Mouse (Mus musculus): ENCODE results near the gene Rps11. TPM values are rescaled to one million over a fixed set of nuclear protein-coding genes. Genes with fewer than 3 reads are reported as not detected.

Rps11 gene
- total and polyA plus RNA-seq, 2 experiments from 2014 or later, result 671 to 1,069 TPM

DNA sequence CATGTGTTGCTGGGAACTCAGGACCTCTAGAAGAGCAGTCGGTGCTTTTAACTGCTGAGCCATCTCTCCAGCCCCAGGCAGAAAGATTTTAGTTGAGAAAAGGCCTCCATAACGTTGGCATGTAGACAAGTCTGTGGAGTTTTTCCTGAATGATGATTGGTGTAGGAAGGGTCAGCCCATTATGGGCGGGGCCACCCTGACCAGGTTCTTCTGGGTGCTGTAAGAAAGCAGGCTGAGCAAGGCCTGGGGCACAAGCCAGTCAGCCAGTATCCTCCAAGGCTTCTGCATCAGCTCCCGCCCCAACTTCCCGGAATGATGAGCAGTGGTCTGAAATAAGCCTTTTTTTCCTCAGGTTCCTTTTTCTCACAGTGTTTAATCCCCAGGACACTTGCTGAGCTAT is 43.2 kb downstream of the Rps11 start:
- no peak for ATAC-seq (ENCODE audit: low FRiP score)
- 44% methylated on average over 5 of the region's 5 CpGs for WGBS

GRCm38 (mm10) chr7:45079856-45080255 is 44.4 kb downstream of the Rps11 start:
- no peaks in the 10 kb centered on the region for H3K27me3 ChIP-seq (ENCODE audit: insufficient read depth, low read length)
- H3K4me3 ChIP-seq (ENCODE audit: low read depth, low read length), result no peak overlapping the region
- H3K36me3 ChIP-seq (ENCODE audit: insufficient read depth, low read length), result peaks cover 18% of the 10 kb centered on the region
- no peak overlapping the region for H3K9ac ChIP-seq (replicated peaks; ENCODE audit: low read length, poor library complexity, severe bottlenecking)
- under 1% methylated on average over 10 of the region's 10 CpGs for WGBS
- ATAC-seq (ENCODE audit: low FRiP score) (peak; percentile 28; the same call in 1 of the 2 replicates), DNase-seq (ENCODE audit: low spot score) (peak; percentile 94)
- no peaks in the 10 kb centered on the region for H3K9me3 ChIP-seq (ENCODE audit: low read length)
- peak; percentile 96 for TF ChIP-seq CTCF (IDR thresholded peaks at IDR 0.05)
- no peak overlapping the region for H3K27ac ChIP-seq (ENCODE audit: low read depth, low read length)
- H3K4me1 ChIP-seq (ENCODE audit: insufficient read depth, low read length), result no peaks in the 10 kb centered on the region
- H3K4me2 ChIP-seq (ENCODE audit: low read depth, low read length, poor library complexity, severe bottlenecking), result no peak overlapping the region

More for the DNA sequence above, 43.2 kb downstream of the Rps11 start:
- Histone ChIP-seq H3K36me3 (ENCODE audit: insufficient read depth, low read length) (peaks cover 11% of the 10 kb centered on the region), H3K9me3 (ENCODE audit: low read length) (no peaks in the 10 kb centered on the region), H3K27ac (ENCODE audit: low read depth, low read length) (no peak overlapping the region), H3K9ac (replicated peaks; ENCODE audit: low read length, poor library complexity, severe bottlenecking) (no peak overlapping the region), H3K27me3 (ENCODE audit: insufficient read depth, low read length) (no peaks in the 10 kb centered on the region), H3K4me1 (ENCODE audit: insufficient read depth, low read length) (no peaks in the 10 kb centered on the region), H3K4me2 (ENCODE audit: low read depth, low read length, poor library complexity, severe bottlenecking) (no peak overlapping the region), H3K4me3 (ENCODE audit: low read depth, low read length) (no peak overlapping the region)
- no peak for DNase-seq (ENCODE audit: low spot score)
- no peak for TF ChIP-seq CTCF (IDR thresholded peaks at IDR 0.05)

GRCm38 (mm10) chr7:45078513-45078912 is 45.7 kb downstream of the Rps11 start:
- H3K4me2 ChIP-seq (ENCODE audit: low read depth, low read length, poor library complexity, severe bottlenecking), result no peak overlapping the region
- no peaks in the 10 kb centered on the region for H3K9me3 ChIP-seq (ENCODE audit: low read length)
- H3K4me1 ChIP-seq (ENCODE audit: insufficient read depth, low read length), result no peaks in the 10 kb centered on the region
- H3K9ac ChIP-seq (replicated peaks; ENCODE audit: low read length, poor library complexity, severe bottlenecking), result no peak overlapping the region
- H3K36me3 ChIP-seq (ENCODE audit: insufficient read depth, low read length), result peaks cover 31% of the 10 kb centered on the region
- no peak overlapping the region for H3K27ac ChIP-seq (ENCODE audit: low read depth, low read length)
- DNase-seq (ENCODE audit: low spot score), result peak; percentile 75
- no peaks in the 10 kb centered on the region for H3K27me3 ChIP-seq (ENCODE audit: insufficient read depth, low read length)
- H3K4me3 ChIP-seq (ENCODE audit: low read depth, low read length), result no peak overlapping the region
- TF ChIP-seq CTCF (IDR thresholded peaks at IDR 0.05), result peak; percentile 87
- 38% methylated on average over 9 of the region's 9 CpGs for WGBS
- ATAC-seq (ENCODE audit: low FRiP score), result no peak

DNA sequence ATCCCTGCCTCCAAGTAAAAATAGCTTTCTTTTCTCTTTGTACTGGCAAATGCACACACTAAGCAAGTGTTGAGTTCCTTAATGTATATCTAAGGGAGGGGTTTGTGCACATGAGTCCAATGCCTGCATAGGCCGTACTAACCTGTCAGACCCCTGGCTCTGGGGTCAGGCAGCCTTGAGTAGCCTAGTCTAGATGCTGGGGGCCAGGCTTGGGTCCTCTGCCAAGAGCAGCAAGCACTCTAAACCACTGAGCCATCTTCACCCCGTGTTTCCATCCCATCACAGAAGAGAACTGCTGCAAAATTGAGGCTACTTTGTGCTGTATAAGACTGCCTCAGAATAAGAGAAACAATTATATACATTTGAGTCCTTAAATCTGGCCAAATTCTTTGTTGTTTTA is 46.4 kb downstream of the Rps11 start:
- Histone ChIP-seq H3K27me3 (ENCODE audit: insufficient read depth, low read length) (no peaks in the 10 kb centered on the region), H3K27ac (ENCODE audit: low read depth, low read length) (no peak overlapping the region), H3K4me1 (ENCODE audit: insufficient read depth, low read length) (no peaks in the 10 kb centered on the region), H3K4me3 (ENCODE audit: low read depth, low read length) (no peak overlapping the region), H3K36me3 (ENCODE audit: insufficient read depth, low read length) (peaks cover 33% of the 10 kb centered on the region), H3K4me2 (ENCODE audit: low read depth, low read length, poor library complexity, severe bottlenecking) (no peak overlapping the region), H3K9me3 (ENCODE audit: low read length) (no peaks in the 10 kb centered on the region), H3K9ac (replicated peaks; ENCODE audit: low read length, poor library complexity, severe bottlenecking) (no peak overlapping the region)
- TF ChIP-seq CTCF (IDR thresholded peaks at IDR 0.05), result no peak
- no peak for DNase-seq (ENCODE audit: low spot score)
- 96% methylated on average over 2 of the region's 2 CpGs for WGBS
- no peak for ATAC-seq (ENCODE audit: low FRiP score)

DNA sequence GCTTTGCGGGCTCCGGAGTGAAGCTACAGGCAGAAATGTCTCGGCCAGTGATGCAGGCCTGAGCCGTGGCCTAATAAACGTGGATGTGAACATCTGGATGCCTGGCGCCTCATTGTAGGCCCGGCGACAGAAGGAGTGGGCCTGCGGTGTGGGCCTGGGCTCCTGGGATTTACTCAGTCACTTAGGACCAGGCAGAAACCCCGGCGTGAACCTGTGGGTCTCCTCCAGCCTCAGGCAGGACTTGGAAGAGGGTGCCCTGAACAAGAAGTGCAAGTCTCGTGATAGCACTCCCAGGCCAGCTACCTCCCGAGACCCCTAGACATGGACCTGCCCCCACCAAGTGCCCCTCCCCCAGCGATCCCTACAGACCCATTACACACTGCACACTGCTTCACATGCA is 46.9 kb downstream of the Rps11 start:
- TF ChIP-seq CTCF (IDR thresholded peaks at IDR 0.05), result no peak
- H3K9ac ChIP-seq (replicated peaks; ENCODE audit: low read length, poor library complexity, severe bottlenecking), result no peak overlapping the region
- H3K9me3 ChIP-seq (ENCODE audit: low read length), result no peaks in the 10 kb centered on the region
- no peak overlapping the region for H3K4me3 ChIP-seq (ENCODE audit: low read depth, low read length)
- H3K4me2 ChIP-seq (ENCODE audit: low read depth, low read length, poor library complexity, severe bottlenecking), result no peak overlapping the region
- H3K36me3 ChIP-seq (ENCODE audit: insufficient read depth, low read length), result peaks cover 33% of the 10 kb centered on the region
- ATAC-seq (ENCODE audit: low FRiP score), result no peak
- no peaks in the 10 kb centered on the region for H3K4me1 ChIP-seq (ENCODE audit: insufficient read depth, low read length)
- no peaks in the 10 kb centered on the region for H3K27me3 ChIP-seq (ENCODE audit: insufficient read depth, low read length)
- 90% methylated on average over 14 of the region's 14 CpGs for WGBS
- no peak for DNase-seq (ENCODE audit: low spot score)
- H3K27ac ChIP-seq (ENCODE audit: low read depth, low read length), result no peak overlapping the region

DNA sequence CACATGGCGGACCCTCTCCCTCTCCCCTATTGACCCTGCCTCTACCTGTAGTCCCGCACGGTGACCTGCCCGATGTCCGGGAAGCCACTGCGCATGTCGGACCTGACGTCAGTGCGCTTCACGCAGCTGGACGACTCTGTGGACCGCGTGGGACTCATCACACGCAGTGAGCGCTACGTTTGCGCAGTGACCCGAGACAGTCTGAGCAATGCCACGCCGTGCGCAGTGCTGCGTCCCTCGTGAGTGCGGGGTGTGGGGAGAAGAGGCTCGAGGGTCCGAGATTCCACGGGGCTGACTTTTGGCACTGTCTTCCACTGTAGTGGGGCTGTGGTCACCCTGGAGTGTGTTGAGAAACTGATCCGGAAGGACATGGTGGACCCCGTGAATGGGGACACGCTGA is 47.7 kb downstream of the Rps11 start:
- H3K36me3 ChIP-seq (ENCODE audit: insufficient read depth, low read length), result peaks cover 33% of the 10 kb centered on the region
- H3K9me3 ChIP-seq (ENCODE audit: low read length), result no peaks in the 10 kb centered on the region
- DNase-seq (ENCODE audit: low spot score), result no peak
- no peak overlapping the region for H3K4me2 ChIP-seq (ENCODE audit: low read depth, low read length, poor library complexity, severe bottlenecking)
- H3K4me1 ChIP-seq (ENCODE audit: insufficient read depth, low read length), result no peaks in the 10 kb centered on the region
- no peak overlapping the region for H3K9ac ChIP-seq (replicated peaks; ENCODE audit: low read length, poor library complexity, severe bottlenecking)
- no peak overlapping the region for H3K27ac ChIP-seq (ENCODE audit: low read depth, low read length)
- 89% methylated on average over 29 of the region's 30 CpGs for WGBS
- ATAC-seq (ENCODE audit: low FRiP score), result no peak; the same call in 1 of the 2 replicates
- no peak overlapping the region for H3K4me3 ChIP-seq (ENCODE audit: low read depth, low read length)
- no peak for TF ChIP-seq CTCF (IDR thresholded peaks at IDR 0.05)
- no peaks in the 10 kb centered on the region for H3K27me3 ChIP-seq (ENCODE audit: insufficient read depth, low read length)

All from midbrain, postnatal 0 days (tissue).